Mouse (Mus musculus) kidney, embryonic 15.5 days (tissue): ENCODE results near the gene Wsb1. TPM values are rescaled to one million over a fixed set of nuclear protein-coding genes. Genes with fewer than 3 reads are reported as not detected.

ENCODE experiments used
- ATAC-seq: fragments of 200-750 bp; cut with Nextera tagmentation; replicated peaks from 2 replicates; pipeline ENCODE4 v1.8.0; 2017; ENCODE audit warnings: moderate TSS enrichment; ENCODE audit not compliant: low FRiP score
- H3K27ac ChIP-seq: fragments of 300-500 bp; sonication (generic); 2 replicates; pipeline ENCODE4 v1.5.1; 2015; ENCODE audit warnings: mild to moderate bottlenecking, inconsistent platforms
- H3K27me3 ChIP-seq: fragments of 300-500 bp; sonication (generic); 2 replicates; pipeline ENCODE4 v1.6.1; 2015; ENCODE audit warnings: inconsistent platforms
- H3K36me3 ChIP-seq: fragments of 300-500 bp; sonication (generic); 2 replicates; pipeline ENCODE4 v1.6.1; 2015; ENCODE audit warnings: inconsistent platforms
- H3K4me1 ChIP-seq: fragments of 300-500 bp; sonication (generic); 2 replicates; pipeline ENCODE4 v1.6.1; 2015; ENCODE audit warnings: inconsistent platforms
- H3K4me2 ChIP-seq: fragments of 300-500 bp; sonication (generic); 2 replicates; pipeline ENCODE4 v1.6.1; 2015; ENCODE audit warnings: moderate library complexity, mild to moderate bottlenecking, inconsistent platforms
- H3K4me3 ChIP-seq: fragments of 300-500 bp; sonication (generic); replicated peaks from 2 replicates; pipeline ENCODE4 v1.5.1; 2015; ENCODE audit warnings: mild to moderate bottlenecking, inconsistent platforms
- H3K9ac ChIP-seq: fragments of 300-500 bp; sonication (generic); 2 replicates; pipeline ENCODE4 v1.6.1; 2015; ENCODE audit warnings: mild to moderate bottlenecking, inconsistent platforms
- H3K9me3 ChIP-seq: fragments of 300-500 bp; sonication (generic); replicated peaks from 2 replicates; pipeline ENCODE4 v1.6.1; 2016; ENCODE audit warnings: inconsistent platforms
- WGBS: fragments of 180-500 bp; shearing (Covaris S2); methylation state at CpG from one replicate; pipeline ENCODE4 v1.1.7; 2015; ENCODE audit warnings: mixed read lengths; 5-methylcytosine and 5-hydroxymethylcytosine counted together
- polyA plus RNA-seq: library from polyadenylated mRNA; unstranded; fragments of >200 nt; fragmentation: Nextera tagmentation; extraction: Ambion mirVana; gene quantifications from 2 replicates; pipeline ENCODE4 v1.2.1, GENCODE M21; 2015

Wsb1 gene
- polyA plus RNA-seq, 1 experiment from 2014 or later, result 316 TPM

- Histone ChIP-seq H3K27me3 (peaks cover 8% of the 10 kb centered on the region; the same call in 1 of the 2 replicates), H3K4me2 (no peak overlapping the region), H3K9me3 (no peaks in the 10 kb centered on the region), H3K27ac (no peak overlapping the region), H3K4me3 (no peak overlapping the region), H3K4me1 (peaks cover 4% of the 10 kb centered on the region), H3K36me3 (no peaks in the 10 kb centered on the region), H3K9ac (no peak overlapping the region)
- WGBS, result 45% methylated on average over 5 of the region's 5 CpGs
- ATAC-seq, result no peak
Observed at GRCm38 (mm10) chr11:79209113-79209512, 45.4 kb downstream of the Wsb1 start.

GRCm38 (mm10) chr11:79208462-79208861 is 46.0 kb downstream of the Wsb1 start:
- Histone ChIP-seq H3K4me3 (no peak overlapping the region), H3K9me3 (no peaks in the 10 kb centered on the region), H3K4me2 (no peak overlapping the region), H3K27ac (no peak overlapping the region), H3K9ac (no peak overlapping the region), H3K27me3 (peaks cover 8% of the 10 kb centered on the region; the same call in 1 of the 2 replicates), H3K36me3 (no peaks in the 10 kb centered on the region), H3K4me1 (no peaks in the 10 kb centered on the region)
- ATAC-seq, result no peak
- 82% methylated on average over 4 of the region's 4 CpGs for WGBS

GRCm38 (mm10) chr11:79207691-79208090 is 46.8 kb downstream of the Wsb1 start:
- no peak for ATAC-seq
- peaks cover 8% of the 10 kb centered on the region; the same call in 1 of the 2 replicates for H3K27me3 ChIP-seq
- H3K27ac ChIP-seq, result no peak overlapping the region
- H3K9me3 ChIP-seq, result no peaks in the 10 kb centered on the region
- no peaks in the 10 kb centered on the region for H3K36me3 ChIP-seq
- no peak overlapping the region for H3K4me3 ChIP-seq
- 87% methylated on average over 10 of the region's 10 CpGs for WGBS
- no peak overlapping the region for H3K9ac ChIP-seq
- no peak overlapping the region for H3K4me2 ChIP-seq
- no peaks in the 10 kb centered on the region for H3K4me1 ChIP-seq

- no peak overlapping the region for H3K4me3 ChIP-seq
Observed at GRCm38 (mm10) chr11:79204444-79204843, 50.0 kb downstream of the Wsb1 start.

GRCm38 (mm10) chr11:79200502-79200901 is 54.0 kb downstream of the Wsb1 start:
- no peak overlapping the region for H3K4me3 ChIP-seq
- H3K9ac ChIP-seq, result no peak overlapping the region
- ATAC-seq, result no peak
- 0 out of 2 replicates have a peak, but pooled peaks cover 3% of the 10 kb centered on the region for H3K27me3 ChIP-seq
- peaks cover 17% of the 10 kb centered on the region for H3K4me1 ChIP-seq
- no peaks in the 10 kb centered on the region for H3K9me3 ChIP-seq
- H3K36me3 ChIP-seq, result no peaks in the 10 kb centered on the region
- no peak overlapping the region for H3K4me2 ChIP-seq
- H3K27ac ChIP-seq, result no peak overlapping the region
- WGBS, result 27% methylated on average over 7 of the region's 7 CpGs

More at GRCm38 (mm10) chr11:79204444-79204843, 50.0 kb downstream of the Wsb1 start:
- WGBS, result 70% methylated on average over 3 of the region's 3 CpGs
- no peaks in the 10 kb centered on the region for H3K36me3 ChIP-seq
- H3K9me3 ChIP-seq, result no peaks in the 10 kb centered on the region
- H3K4me1 ChIP-seq, result peaks cover 6% of the 10 kb centered on the region
- no peak for ATAC-seq
- no peak overlapping the region for H3K27ac ChIP-seq
- H3K4me2 ChIP-seq, result no peak overlapping the region
- no peak overlapping the region for H3K9ac ChIP-seq
- H3K27me3 ChIP-seq, result peaks cover 8% of the 10 kb centered on the region; the same call in 1 of the 2 replicates

GRCm38 (mm10) chr11:79198562-79198961 is 55.9 kb downstream of the Wsb1 start:
- Histone ChIP-seq H3K4me3 (no peak overlapping the region), H3K4me2 (no peak overlapping the region), H3K27me3 (0 out of 2 replicates have a peak, but pooled peaks cover 3% of the 10 kb centered on the region), H3K9me3 (no peaks in the 10 kb centered on the region), H3K9ac (no peak overlapping the region), H3K36me3 (no peaks in the 10 kb centered on the region), H3K4me1 (peaks cover 17% of the 10 kb centered on the region), H3K27ac (no peak overlapping the region)
- WGBS, result 92% methylated on average over 4 of the region's 4 CpGs
- ATAC-seq, result no peak

- Histone ChIP-seq H3K36me3 (no peaks in the 10 kb centered on the region), H3K4me1 (peaks cover 17% of the 10 kb centered on the region), H3K4me3 (no peak overlapping the region), H3K4me2 (no peak overlapping the region), H3K9me3 (no peaks in the 10 kb centered on the region), H3K27ac (no peak overlapping the region), H3K9ac (no peak overlapping the region), H3K27me3 (0 out of 2 replicates have a peak, but pooled peaks cover 3% of the 10 kb centered on the region)
- no peak for ATAC-seq
- WGBS, result 76% methylated on average over 6 of the region's 6 CpGs
Observed at GRCm38 (mm10) chr11:79197846-79198235, 56.6 kb downstream of the Wsb1 start.

- H3K4me1 ChIP-seq, result peaks cover 17% of the 10 kb centered on the region
- H3K27ac ChIP-seq, result no peak overlapping the region
- H3K4me2 ChIP-seq, result no peak overlapping the region
- no peaks in the 10 kb centered on the region for H3K36me3 ChIP-seq
- no peak overlapping the region for H3K9ac ChIP-seq
- WGBS, result 70% methylated on average over 13 of the region's 13 CpGs
- H3K27me3 ChIP-seq, result 0 out of 2 replicates have a peak, but pooled peaks cover 3% of the 10 kb centered on the region
- no peak for ATAC-seq
- H3K4me3 ChIP-seq, result no peak overlapping the region
- H3K9me3 ChIP-seq, result no peaks in the 10 kb centered on the region
Observed at GRCm38 (mm10) chr11:79196876-79197845, 57.3 kb downstream of the Wsb1 start.

- Histone ChIP-seq H3K27me3 (0 out of 2 replicates have a peak, but pooled peaks cover 3% of the 10 kb centered on the region), H3K4me1 (peaks cover 17% of the 10 kb centered on the region), H3K9me3 (no peaks in the 10 kb centered on the region), H3K4me3 (no peak overlapping the region), H3K36me3 (no peaks in the 10 kb centered on the region), H3K4me2 (no peak overlapping the region), H3K27ac (no peak overlapping the region), H3K9ac (no peak overlapping the region)
- WGBS, result 59% methylated on average over 3 of the region's 3 CpGs
- ATAC-seq, result no peak
Observed at GRCm38 (mm10) chr11:79196196-79196869, 58.1 kb downstream of the Wsb1 start.

GRCm38 (mm10) chr11:79192176-79192575 is 62.3 kb downstream of the Wsb1 start:
- Histone ChIP-seq H3K36me3 (no peaks in the 10 kb centered on the region), H3K9ac (no peak overlapping the region), H3K27ac (no peak overlapping the region), H3K4me2 (no peak overlapping the region), H3K9me3 (no peaks in the 10 kb centered on the region), H3K4me1 (peaks cover 9% of the 10 kb centered on the region; the same call in 1 of the 2 replicates), H3K4me3 (no peak overlapping the region), H3K27me3 (no peaks in the 10 kb centered on the region)
- 91% methylated on average over 1 of the region's 1 CpGs for WGBS
- no peak for ATAC-seq

- Histone ChIP-seq H3K9ac (no peak overlapping the region), H3K4me3 (no peak overlapping the region), H3K4me2 (no peak overlapping the region), H3K27me3 (no peaks in the 10 kb centered on the region), H3K27ac (no peak overlapping the region), H3K4me1 (no peaks in the 10 kb centered on the region), H3K9me3 (no peaks in the 10 kb centered on the region), H3K36me3 (no peaks in the 10 kb centered on the region)
- 83% methylated on average over 4 of the region's 4 CpGs for WGBS
- ATAC-seq, result no peak
Observed at GRCm38 (mm10) chr11:79191214-79191613, 63.3 kb downstream of the Wsb1 start.

- no peaks in the 10 kb centered on the region for H3K9me3 ChIP-seq
- WGBS, result 89% methylated on average over 2 of the region's 2 CpGs
- H3K4me1 ChIP-seq, result no peaks in the 10 kb centered on the region
- no peaks in the 10 kb centered on the region for H3K36me3 ChIP-seq
- H3K27ac ChIP-seq, result no peak overlapping the region
- H3K27me3 ChIP-seq, result no peaks in the 10 kb centered on the region
- no peak for ATAC-seq
- H3K4me2 ChIP-seq, result no peak overlapping the region
- H3K9ac ChIP-seq, result no peak overlapping the region
- H3K4me3 ChIP-seq, result no peak overlapping the region
Observed at GRCm38 (mm10) chr11:79190257-79190656, 64.2 kb downstream of the Wsb1 start.
